Mouse (Mus musculus): ENCODE data around the gene Ncoa3. TPM values are rescaled to one million over a fixed set of nuclear protein-coding genes. Genes with fewer than 3 reads are reported as not detected.

Ncoa3 gene
- total RNA-seq, 1 experiment: 83.4 TPM

GRCm38 (mm10) chr2:166021642-166022041 lies 29.2 kb downstream of the Ncoa3 start:
- H3K36me3 ChIP-seq (ENCODE audit: control insufficient read depth, insufficient read depth, low read length, poor library complexity, severe bottlenecking): no peaks in the 10 kb centered on the region
- H3K27ac ChIP-seq (ENCODE audit: insufficient read depth, low read depth, low read length, poor library complexity, severe bottlenecking): peak overlapping the region; percentile 51; the same call in 1 of the 2 replicates
- H3K9me3 ChIP-seq (ENCODE audit: control insufficient read depth, insufficient read depth, low read depth, low read length): no peaks in the 10 kb centered on the region
- H3K4me3 ChIP-seq (ENCODE audit: insufficient read depth in 1 of 2, low read depth in 1 of 2, low read length in 2 of 2, poor library complexity in 1 of 2, severe bottlenecking in 1 of 2): no peak overlapping the region
- H3K4me1 ChIP-seq (ENCODE audit: control insufficient read depth in 2 of 2, insufficient read depth in 2 of 2, low read length in 2 of 2, poor library complexity in 1 of 2): peaks cover 20 to 33% of the 10 kb centered on the region in 2 experiments
- TF ChIP-seq ZNF384 (IDR thresholded peaks at IDR 0.05; ENCODE audit: low read depth, low read length): no peak
- TF ChIP-seq HCFC1 (IDR thresholded peaks at IDR 0.05; ENCODE audit: borderline replicate concordance, insufficient read depth, low read length): no peak
- no peak for TF ChIP-seq ZC3H11A (IDR thresholded peaks at IDR 0.05; ENCODE audit: borderline replicate concordance, low read depth, low read length)
- in situ Hi-C loops (cut with MboI; ENCODE audit: low sequenced_read_pairs in 2 of 2, unreplicated experiment in 2 of 2): loop anchor here in 1 of 2 experiments (25.0 kb wide), 1 partner anchor 109 kb away; no protein-coding TSS in a partner anchor
- no peak overlapping the region for H3K9ac ChIP-seq (ENCODE audit: insufficient read depth, low read depth, low read length, poor library complexity, severe bottlenecking)
- peak; percentile 71 for DNase-seq (ENCODE audit: low read depth, low spot score)

DNA sequence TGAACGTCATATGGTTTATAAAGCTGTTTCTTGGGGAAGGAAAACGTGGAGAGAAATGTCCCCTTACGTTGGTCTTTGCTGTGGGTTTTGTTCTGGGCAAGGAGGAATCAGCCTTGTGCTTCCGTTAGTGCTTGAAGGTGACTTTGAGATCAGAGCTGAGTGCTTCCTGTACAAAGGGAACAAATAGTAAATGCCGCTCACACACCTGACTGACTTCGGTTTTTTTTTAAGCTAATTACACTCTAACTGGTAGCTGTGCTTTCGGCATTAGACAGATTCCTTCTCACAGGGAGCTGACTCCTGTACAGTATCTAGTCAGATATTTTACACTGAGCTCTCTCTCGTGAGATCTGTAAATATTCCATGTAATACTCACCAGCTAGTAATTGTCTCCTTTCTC lies 29.9 kb downstream of the Ncoa3 start:
- no peaks in the 10 kb centered on the region for H3K9me3 ChIP-seq (ENCODE audit: control insufficient read depth, insufficient read depth, low read depth, low read length)
- H3K27ac ChIP-seq (ENCODE audit: insufficient read depth, low read depth, low read length, poor library complexity, severe bottlenecking): peak overlapping the region; percentile 61; the same call in 1 of the 2 replicates
- H3K4me1 ChIP-seq (ENCODE audit: control insufficient read depth in 2 of 2, insufficient read depth in 2 of 2, low read length in 2 of 2, poor library complexity in 1 of 2): peaks cover 22 to 31% of the 10 kb centered on the region in 2 experiments
- no peak overlapping the region for H3K4me3 ChIP-seq (ENCODE audit: insufficient read depth in 1 of 2, low read depth in 1 of 2, low read length in 2 of 2, poor library complexity in 1 of 2, severe bottlenecking in 1 of 2)
- DNase-seq (ENCODE audit: low read depth, low spot score): no peak
- H3K36me3 ChIP-seq (ENCODE audit: control insufficient read depth, insufficient read depth, low read length, poor library complexity, severe bottlenecking): no peaks in the 10 kb centered on the region
- peak overlapping the region; percentile 8; the same call in 1 of the 2 replicates for H3K9ac ChIP-seq (ENCODE audit: insufficient read depth, low read depth, low read length, poor library complexity, severe bottlenecking)
- in situ Hi-C loops (cut with MboI; ENCODE audit: low sequenced_read_pairs in 2 of 2, unreplicated experiment in 2 of 2): loop anchor here in 1 of 2 experiments (25.0 kb wide), 1 partner anchor 110 kb away; no protein-coding TSS in a partner anchor
- TF ChIP-seq ZC3H11A (IDR thresholded peaks at IDR 0.05; ENCODE audit: borderline replicate concordance, low read depth, low read length) (no peak), HCFC1 (IDR thresholded peaks at IDR 0.05; ENCODE audit: borderline replicate concordance, insufficient read depth, low read length) (no peak), MAFK (IDR thresholded peaks at IDR 0.05; ENCODE audit: insufficient read depth, low read depth, low read length) (no peak), ZNF384 (IDR thresholded peaks at IDR 0.05; ENCODE audit: low read depth, low read length) (peak; percentile 91), CHD2 (IDR thresholded peaks at IDR 0.05; ENCODE audit: low read depth, low read length) (no peak)

DNA sequence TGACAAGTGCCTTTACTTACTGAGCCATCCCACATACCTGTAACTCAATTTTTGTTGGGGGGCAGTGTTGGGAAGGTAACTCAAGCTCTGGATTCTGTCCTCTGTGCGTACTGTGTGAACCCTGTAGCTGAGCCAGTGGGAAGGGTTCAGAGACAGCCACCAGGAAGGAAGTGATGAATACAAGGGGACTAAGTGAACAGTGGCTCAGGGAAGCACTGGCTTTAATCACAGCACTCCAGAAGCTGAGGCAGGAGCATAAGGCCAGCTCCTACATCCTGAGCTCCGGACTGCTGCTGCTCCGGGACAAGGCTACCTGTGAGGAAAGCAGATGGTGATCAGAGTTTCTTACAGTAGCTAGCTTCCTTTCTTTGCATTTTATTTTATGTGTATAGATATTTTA lies 31.6 kb downstream of the Ncoa3 start:
- no peak overlapping the region for H3K27ac ChIP-seq (ENCODE audit: insufficient read depth, low read depth, low read length, poor library complexity, severe bottlenecking)
- H3K4me1 ChIP-seq (ENCODE audit: control insufficient read depth in 2 of 2, insufficient read depth in 2 of 2, low read length in 2 of 2, poor library complexity in 1 of 2): peaks cover 24 to 29% of the 10 kb centered on the region in 2 experiments

DNA sequence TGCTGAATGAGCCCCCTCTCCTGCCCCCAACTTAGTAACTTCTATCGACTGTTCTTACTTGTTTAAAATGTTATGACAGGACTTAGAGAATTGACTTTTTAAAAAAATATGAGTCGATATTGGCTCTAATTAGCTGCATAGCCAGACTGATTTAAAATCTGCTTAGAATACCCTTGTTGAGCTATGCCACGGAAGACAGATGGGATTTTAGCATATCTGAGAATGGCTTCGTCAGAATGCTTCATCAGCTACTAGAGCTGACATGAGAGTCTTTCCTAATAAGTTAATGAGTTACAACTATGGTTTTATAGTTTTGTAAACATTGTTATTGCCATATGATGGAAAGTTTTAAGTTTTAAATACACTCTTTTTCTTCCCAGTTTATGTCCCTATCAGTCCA lies 32.2 kb downstream of the Ncoa3 start:
- Histone ChIP-seq H3K9ac (ENCODE audit: insufficient read depth, low read depth, low read length, poor library complexity, severe bottlenecking) (no peak overlapping the region), H3K27ac (ENCODE audit: insufficient read depth, low read depth, low read length, poor library complexity, severe bottlenecking) (no peak overlapping the region), H3K36me3 (ENCODE audit: control insufficient read depth, insufficient read depth, low read length, poor library complexity, severe bottlenecking) (0 out of 2 replicates have a peak, but pooled peaks cover 2% of the 10 kb centered on the region), H3K4me3 (ENCODE audit: insufficient read depth in 1 of 2, low read depth in 1 of 2, low read length in 2 of 2, poor library complexity in 1 of 2, severe bottlenecking in 1 of 2) (no peak overlapping the region), H3K9me3 (ENCODE audit: control insufficient read depth, insufficient read depth, low read depth, low read length) (no peaks in the 10 kb centered on the region), H3K4me1 (ENCODE audit: control insufficient read depth in 2 of 2, insufficient read depth in 2 of 2, low read length in 2 of 2, poor library complexity in 1 of 2) (peaks cover 21 to 26% of the 10 kb centered on the region in 2 experiments)
- DNase-seq (ENCODE audit: low read depth, low spot score): no peak
- in situ Hi-C loops (cut with MboI; ENCODE audit: low sequenced_read_pairs in 2 of 2, unreplicated experiment in 2 of 2): loop anchor here in 1 of 2 experiments (25.0 kb wide), 1 partner anchor 112 kb away; no protein-coding TSS in a partner anchor
- no peak for TF ChIP-seq HCFC1 (IDR thresholded peaks at IDR 0.05; ENCODE audit: borderline replicate concordance, insufficient read depth, low read length)

More for the DNA sequence above, 31.6 kb downstream of the Ncoa3 start:
- TF ChIP-seq ZC3H11A (IDR thresholded peaks at IDR 0.05; ENCODE audit: borderline replicate concordance, low read depth, low read length) (no peak), ZNF384 (IDR thresholded peaks at IDR 0.05; ENCODE audit: low read depth, low read length) (no peak)
- Histone ChIP-seq H3K36me3 (ENCODE audit: control insufficient read depth, insufficient read depth, low read length, poor library complexity, severe bottlenecking) (no peaks in the 10 kb centered on the region), H3K9ac (ENCODE audit: insufficient read depth, low read depth, low read length, poor library complexity, severe bottlenecking) (no peak overlapping the region), H3K4me3 (ENCODE audit: insufficient read depth in 1 of 2, low read depth in 1 of 2, low read length in 2 of 2, poor library complexity in 1 of 2, severe bottlenecking in 1 of 2) (no peak overlapping the region), H3K9me3 (ENCODE audit: control insufficient read depth, insufficient read depth, low read depth, low read length) (no peaks in the 10 kb centered on the region)
- in situ Hi-C loops (cut with MboI; ENCODE audit: low sequenced_read_pairs in 2 of 2, unreplicated experiment in 2 of 2): loop anchor here in 1 of 2 experiments (25.0 kb wide), 1 partner anchor 112 kb away; no protein-coding TSS in a partner anchor
- DNase-seq (ENCODE audit: low read depth, low spot score): no peak

- TF ChIP-seq MAFK (IDR thresholded peaks at IDR 0.05; ENCODE audit: insufficient read depth, low read depth, low read length) (no peak), ZC3H11A (IDR thresholded peaks at IDR 0.05; ENCODE audit: borderline replicate concordance, low read depth, low read length) (no peak), HCFC1 (IDR thresholded peaks at IDR 0.05; ENCODE audit: borderline replicate concordance, insufficient read depth, low read length) (no peak), CHD2 (IDR thresholded peaks at IDR 0.05; ENCODE audit: low read depth, low read length) (no peak), ZNF384 (IDR thresholded peaks at IDR 0.05; ENCODE audit: low read depth, low read length) (no peak)
- Histone ChIP-seq H3K9me3 (ENCODE audit: control insufficient read depth, insufficient read depth, low read depth, low read length) (no peaks in the 10 kb centered on the region), H3K9ac (ENCODE audit: insufficient read depth, low read depth, low read length, poor library complexity, severe bottlenecking) (no peak overlapping the region), H3K27ac (ENCODE audit: insufficient read depth, low read depth, low read length, poor library complexity, severe bottlenecking) (no peak overlapping the region), H3K36me3 (ENCODE audit: control insufficient read depth, insufficient read depth, low read length, poor library complexity, severe bottlenecking) (0 out of 2 replicates have a peak, but pooled peaks cover 2% of the 10 kb centered on the region), H3K4me1 (ENCODE audit: control insufficient read depth in 2 of 2, insufficient read depth in 2 of 2, low read length in 2 of 2, poor library complexity in 1 of 2) (peaks cover 23 to 36% of the 10 kb centered on the region in 2 experiments), H3K4me3 (ENCODE audit: insufficient read depth in 1 of 2, low read depth in 1 of 2, low read length in 2 of 2, poor library complexity in 1 of 2, severe bottlenecking in 1 of 2) (no peak overlapping the region)
- in situ Hi-C loops (cut with MboI; ENCODE audit: low sequenced_read_pairs in 2 of 2, unreplicated experiment in 2 of 2): no loop called here
- no peak for DNase-seq (ENCODE audit: low read depth, low spot score)
Observed at GRCm38 (mm10) chr2:166025943-166026342, 33.5 kb downstream of the Ncoa3 start.

Measured in ES-E14 (cell line).